Mouse (Mus musculus): Measurements from ENCODE around the gene Slc12a9. TPM values are rescaled to one million over a fixed set of nuclear protein-coding genes. Genes with fewer than 3 reads are reported as not detected.

The Slc12a9 gene
- 10 to 100 TPM; 22.1 to 23.7 TPM for total RNA-seq (2023)

GRCm38 (mm10) chr5:137333512-137334174 is at the start of gene Slc12a9:
TSS of gene Slc12a9 (minus strand) at chr5:137333597.

DNA sequence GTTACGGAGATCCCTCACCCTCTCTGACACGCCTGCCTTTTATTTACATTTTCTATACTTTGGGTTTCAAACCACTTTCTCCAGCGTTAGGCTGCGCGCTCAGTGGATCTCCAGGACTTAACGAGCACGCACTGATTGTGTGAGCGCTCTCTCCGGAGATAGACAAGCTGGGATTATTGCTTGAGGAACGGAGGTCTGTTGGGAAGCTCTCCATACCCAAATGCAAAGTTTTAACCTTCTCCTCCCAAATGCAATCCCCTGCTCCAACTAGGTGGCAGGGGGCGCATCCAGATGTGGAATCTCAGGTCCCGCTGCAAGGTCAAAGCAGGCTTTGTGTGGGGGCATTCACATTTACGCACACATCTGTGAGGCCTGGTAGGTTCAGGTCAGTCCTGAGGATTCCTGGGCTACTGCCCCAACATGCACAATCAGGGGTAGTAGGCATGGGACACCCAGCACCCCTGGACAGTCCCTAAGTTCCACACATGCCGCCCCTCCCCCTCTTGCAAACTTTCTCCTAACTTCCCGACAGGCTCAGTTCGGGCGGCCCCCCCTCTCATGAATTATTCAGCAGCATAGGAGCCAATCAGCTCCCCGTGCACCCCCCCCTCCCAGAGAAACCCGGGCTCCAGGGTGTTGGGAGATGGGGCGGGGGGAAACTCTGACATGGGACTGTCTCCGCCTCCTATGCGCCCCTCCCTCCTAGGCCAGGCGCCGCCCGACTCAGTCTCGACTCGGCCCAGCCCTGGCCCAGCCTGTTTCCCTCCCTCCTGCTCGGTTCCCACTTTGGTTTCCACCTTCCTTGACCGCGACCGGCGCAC is 16.2 kb upstream of the Slc12a9 start, which contains the start of gene Ephb4:
TSS of gene Ephb4 (plus strand) at position 726 of the 821 bp plus-strand sequence.

DNA sequence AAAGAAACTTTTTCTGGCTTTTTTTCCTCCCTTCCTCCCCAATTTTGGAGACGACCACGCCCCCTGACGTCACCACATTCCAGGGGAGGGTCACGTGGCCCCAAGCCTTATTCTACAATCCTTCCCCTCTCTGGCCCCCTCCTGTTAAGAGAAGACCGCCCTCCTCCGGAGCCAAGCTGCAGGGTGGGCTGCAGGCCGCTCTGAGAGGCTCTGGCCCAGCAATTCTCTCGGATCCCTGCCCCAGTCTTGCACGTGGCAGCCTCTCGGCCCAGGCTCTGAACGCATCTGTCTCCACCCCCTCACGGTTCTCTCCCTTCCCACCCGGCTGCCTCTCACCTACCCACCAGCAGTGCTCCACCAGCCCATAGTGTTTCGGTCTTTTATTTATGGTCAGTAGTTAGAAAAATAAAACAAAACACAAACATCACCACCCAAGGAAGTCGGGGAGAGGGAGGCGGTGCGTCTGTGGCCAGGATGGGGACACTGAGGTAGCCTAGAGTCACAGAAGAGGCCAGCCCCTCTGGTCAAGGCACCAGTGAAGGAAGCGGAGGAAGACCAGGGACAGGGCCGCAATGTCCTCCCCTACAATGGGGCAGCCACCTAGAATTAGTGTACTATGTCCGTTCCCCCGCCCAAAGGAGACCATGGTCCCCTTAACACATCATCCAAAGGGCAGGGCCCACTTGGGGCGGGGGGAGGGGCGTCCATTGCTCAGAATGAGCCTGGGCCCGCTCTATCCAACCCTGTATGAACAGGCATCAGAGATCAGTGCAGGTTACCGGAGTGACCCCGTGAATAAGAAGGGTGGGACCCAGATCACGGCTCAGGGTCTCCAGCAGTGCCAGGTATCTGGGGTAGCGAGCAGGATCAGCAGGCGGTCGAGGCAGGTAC is 19.0 kb downstream of the Slc12a9 start, which contains the start of gene Trip6:
TSS of gene Trip6 (minus strand) at position 212 of the 891 bp plus-strand sequence.

GRCm38 (mm10) chr5:137307071-137307912 is 26.1 kb downstream of the Slc12a9 start, which contains the start of gene Srrt:
TSS of gene Srrt (minus strand) at chr5:137307674.

GRCm38 (mm10) chr5:137293839-137294743 is 39.3 kb downstream of the Slc12a9 start, which contains the start of gene Ufsp1:
TSS of gene Ufsp1 (plus strand) at chr5:137294629.

GRCm38 (mm10) chr5:137287032-137287952 is 46.1 kb downstream of the Slc12a9 start, which contains the start of gene Ache:
TSS of gene Ache (plus strand) at chr5:137287519.

Other genes with a start within 250 kb of the Slc12a9 start
- 100 to 1,000 TPM in 1 of 2 experiments, 10 to 100 TPM in 1; 90.0 to 103 TPM for gene Trim56, start 217.4 kb downstream of the Slc12a9 start, total RNA-seq (2023)
- not detected for gene Muc3, start 184.3 kb downstream of the Slc12a9 start, total RNA-seq (2023)
- gene Muc3a, start 121.2 kb downstream of the Slc12a9 start, total RNA-seq (2023) = 10 to 100 TPM in 1 of 2 experiments, 1 to 10 TPM in 1; 9.8 to 11.4 TPM
- gene Ache, start 46.1 kb downstream of the Slc12a9 start, total RNA-seq (2023) = 1 to 10 TPM in 1 of 2 experiments, under 1 TPM in 1; 0.27 to 1.2 TPM
- 1 to 10 TPM in 1 of 2 experiments, not detected in 1; 1.8 TPM for gene Ufsp1, start 39.0 kb downstream of the Slc12a9 start, total RNA-seq (2023)
- gene Srrt, start 25.9 kb downstream of the Slc12a9 start, total RNA-seq (2023) = 100 to 1,000 TPM; 428 to 439 TPM
- gene Trip6, start 19.2 kb downstream of the Slc12a9 start, total RNA-seq (2023) = 1 to 10 TPM; 8.5 to 9.7 TPM
- not detected for gene Ephb4, start 16.5 kb upstream of the Slc12a9 start, total RNA-seq (2023)
- gene Zan, start 143.5 kb upstream of the Slc12a9 start, total RNA-seq (2023) = under 1 TPM; 0.21 to 0.23 TPM
- 10 to 100 TPM; 22.7 to 28.5 TPM for gene Pop7, start 168.9 kb upstream of the Slc12a9 start, total RNA-seq (2023)
- gene Gigyf1, start 185.0 kb upstream of the Slc12a9 start, total RNA-seq (2023) = 10 to 100 TPM; 95.7 to 97.2 TPM
- gene Epo, start 199.6 kb upstream of the Slc12a9 start, total RNA-seq (2023) = not detected
- gene Gnb2, start 199.9 kb upstream of the Slc12a9 start, total RNA-seq (2023) = 100 to 1,000 TPM; 327 to 334 TPM
- gene Actl6b, start 219.9 kb upstream of the Slc12a9 start, total RNA-seq (2023) = not detected
- 1 to 10 TPM; 1.9 to 2.2 TPM for gene Tfr2, start 236.2 kb upstream of the Slc12a9 start, total RNA-seq (2023)

Measured in T-cell, adult 66 days (primary cell).